Mouse (Mus musculus) heart, adult 11 months (tissue): ENCODE measurements around the gene Hnrnpul2.
"Not testable (repeated sequence)": the region's sequence is repeated elsewhere in the genome, so short reads cannot be mapped to it uniquely, and the experiment has no call there.

Experiments used
- DNase-seq: peaks from one replicate; pipeline ENCODE4 v3.0.0; 2022

Hnrnpul2 gene

DNA sequence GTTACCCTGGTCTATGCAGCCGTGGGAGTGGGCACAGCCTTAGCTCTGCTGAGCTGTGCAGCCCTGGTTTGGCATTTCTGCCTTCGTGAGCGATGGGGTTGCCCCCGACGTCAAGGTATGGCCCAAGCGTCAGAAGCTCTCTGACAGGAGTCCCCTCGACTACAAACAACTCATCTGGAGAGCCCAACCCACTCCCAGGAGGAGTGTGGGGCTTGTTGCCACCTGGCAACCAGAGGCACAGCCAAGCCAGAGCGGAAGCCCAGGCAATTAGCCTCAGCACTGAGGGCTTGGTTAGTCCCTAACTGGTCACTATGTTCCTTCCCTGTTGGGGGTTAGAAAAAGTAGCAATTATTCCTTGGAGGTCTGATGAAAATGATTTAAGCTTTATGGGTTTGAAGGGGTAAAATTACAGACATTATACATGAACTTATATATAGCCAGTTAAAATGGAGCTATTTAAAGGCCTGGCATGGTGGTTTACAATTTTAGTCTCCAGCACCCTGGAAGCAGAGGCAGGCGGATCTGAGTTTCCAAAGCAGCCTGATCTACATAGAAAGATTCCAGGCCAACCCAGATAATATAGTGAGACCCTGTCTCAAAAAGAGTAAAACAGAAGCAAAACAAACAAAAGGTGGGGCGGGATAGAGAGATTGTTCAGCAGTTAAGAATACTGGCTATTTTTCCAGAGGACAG is 32.6 kb downstream of the Hnrnpul2 start:
- DNase-seq = peak; percentile 96

- no peak for DNase-seq
These were observed 33.3 kb downstream of the Hnrnpul2 start for GRCm38 (mm10) chr19:8853117-8853516.

- no peak for DNase-seq
These were observed 37.9 kb downstream of the Hnrnpul2 start for GRCm38 (mm10) chr19:8857689-8858088.

DNA sequence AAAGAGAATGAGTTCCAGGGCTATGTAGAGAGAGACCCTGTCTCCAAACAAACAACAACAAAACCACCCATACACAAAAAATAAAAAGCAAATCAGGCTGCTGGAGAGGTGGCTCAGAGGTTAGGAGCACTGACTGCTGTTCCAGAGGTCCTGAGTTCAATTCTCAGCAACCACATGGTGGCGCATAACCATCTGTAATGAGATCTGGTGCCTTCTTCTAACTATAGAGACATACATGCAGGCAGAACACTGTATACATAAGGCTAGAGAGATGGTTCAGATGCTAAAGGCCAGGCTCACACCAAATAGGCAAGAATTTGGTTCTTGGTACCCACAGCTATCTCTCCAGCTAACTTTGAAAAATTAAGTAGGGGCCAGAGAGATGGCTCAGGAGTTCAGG is 39.2 kb downstream of the Hnrnpul2 start:
- no peak for DNase-seq

GRCm38 (mm10) chr19:8864265-8864664 is 44.5 kb downstream of the Hnrnpul2 start:
- no peak for DNase-seq

DNA sequence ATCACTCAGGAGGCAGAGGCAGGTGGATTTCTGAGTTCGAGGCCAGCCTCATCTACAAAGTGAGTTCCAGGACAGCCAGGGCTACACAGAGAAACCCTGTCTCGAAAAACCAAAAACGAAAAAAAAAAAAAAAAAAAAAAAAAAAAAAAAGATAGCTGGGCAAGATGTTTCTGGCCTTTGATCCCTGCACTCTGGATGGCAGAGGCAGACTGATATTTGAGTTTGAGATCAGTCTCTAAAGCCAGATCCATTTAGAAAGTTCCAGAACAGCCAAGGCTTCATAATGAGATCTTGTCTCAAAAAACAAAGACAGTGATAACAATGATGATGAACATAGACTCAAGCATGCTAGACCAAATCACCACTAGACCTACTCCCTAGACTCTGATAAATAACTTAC is 50.6 kb downstream of the Hnrnpul2 start:
- not testable (repeated sequence) for DNase-seq

DNA sequence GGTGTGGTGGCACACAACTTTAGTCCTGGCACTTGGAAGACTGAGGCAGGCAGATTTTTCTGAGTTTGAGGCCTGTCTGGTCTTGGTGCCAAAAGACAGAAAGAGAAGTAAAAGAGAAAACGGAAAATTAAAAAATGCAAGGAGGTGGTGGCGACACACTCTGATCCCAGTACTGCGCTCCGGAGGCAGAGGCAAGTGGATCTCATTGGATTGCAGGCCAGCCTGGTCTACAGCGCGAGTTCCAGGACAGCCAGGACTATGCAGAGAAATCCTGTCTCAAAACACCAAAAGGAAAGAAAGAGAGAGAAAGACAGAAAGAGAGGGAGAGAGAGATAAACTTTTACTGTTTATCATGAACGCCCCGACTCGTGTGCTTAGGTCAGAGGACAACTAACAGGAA is 51.0 kb downstream of the Hnrnpul2 start:
- DNase-seq = no peak

DNA sequence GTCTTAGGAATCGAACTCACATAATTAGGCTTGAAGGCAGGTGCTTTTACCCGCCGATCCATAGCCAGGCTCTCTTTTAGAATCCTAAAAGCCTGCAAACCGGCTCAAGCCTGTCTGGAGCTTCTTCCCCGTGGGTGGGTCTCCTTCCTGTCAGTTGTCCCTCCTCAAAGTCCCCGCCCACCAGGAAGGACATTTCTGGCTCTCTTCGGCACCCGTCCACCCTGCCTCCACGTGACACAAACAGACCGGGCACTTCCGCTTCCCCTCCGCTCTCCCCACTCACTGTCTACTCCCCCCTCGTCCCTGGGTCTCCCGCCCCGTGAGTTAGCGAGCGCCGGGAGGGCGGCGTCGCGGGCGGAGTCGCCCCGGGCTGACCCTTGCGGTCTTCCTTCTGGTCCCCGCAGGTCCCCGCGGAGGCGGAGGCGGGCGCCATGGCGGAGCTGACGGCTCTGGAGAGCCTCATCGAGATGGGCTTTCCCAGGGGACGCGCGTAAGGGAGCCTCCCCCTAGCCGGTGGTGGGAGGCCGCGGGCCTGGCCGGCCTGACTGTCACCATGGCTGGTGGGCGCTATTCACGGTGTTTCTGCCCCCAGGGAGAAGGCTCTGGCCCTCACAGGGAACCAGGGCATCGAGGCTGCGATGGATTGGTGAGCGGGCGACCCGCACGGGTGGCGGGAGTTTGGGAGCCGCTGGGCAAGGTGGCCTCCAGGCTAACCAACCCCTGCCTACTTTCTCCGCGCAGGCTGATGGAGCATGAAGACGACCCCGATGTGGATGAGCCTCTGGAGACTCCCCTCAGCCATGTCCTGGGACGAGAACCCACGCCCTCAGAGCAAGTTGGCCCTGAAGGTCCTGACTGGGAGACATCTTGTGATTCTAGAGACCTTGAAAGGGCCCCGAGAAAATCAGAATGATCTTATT is 51.7 kb downstream of the Hnrnpul2 start, which contains the start of gene Ubxn1:
TSS of gene Ubxn1 (plus strand) at position 230 of the 920 bp plus-strand sequence.
- DNase-seq = peak; percentile 100

DNA sequence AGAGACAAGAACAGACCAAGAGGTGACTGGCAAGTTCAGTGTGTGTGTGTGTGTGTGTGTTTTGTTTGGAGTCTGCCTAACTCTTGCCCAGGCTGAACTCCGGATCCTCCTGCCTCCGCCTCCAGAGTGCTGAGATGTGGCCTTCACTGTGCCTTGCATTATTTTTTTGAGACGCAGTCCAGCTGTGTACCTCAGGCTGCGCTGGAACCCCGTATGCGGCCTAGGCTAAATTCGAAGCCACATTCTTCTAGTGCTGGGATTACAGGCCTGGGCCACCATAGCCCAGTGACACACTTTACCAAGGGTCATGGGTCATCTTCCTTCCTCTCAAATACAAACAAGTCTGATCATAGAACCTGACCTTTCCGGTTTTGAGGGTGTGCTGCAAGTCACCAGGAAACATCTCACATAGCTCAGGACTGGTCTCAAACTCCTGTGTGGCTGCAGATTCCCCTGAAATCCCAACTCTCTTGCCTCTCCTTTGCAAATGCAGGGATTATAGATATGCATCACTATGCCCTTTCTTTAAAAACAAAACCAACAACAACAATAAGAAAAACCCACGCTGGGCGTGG is 52.5 kb downstream of the Hnrnpul2 start:
- no peak for DNase-seq

DNA sequence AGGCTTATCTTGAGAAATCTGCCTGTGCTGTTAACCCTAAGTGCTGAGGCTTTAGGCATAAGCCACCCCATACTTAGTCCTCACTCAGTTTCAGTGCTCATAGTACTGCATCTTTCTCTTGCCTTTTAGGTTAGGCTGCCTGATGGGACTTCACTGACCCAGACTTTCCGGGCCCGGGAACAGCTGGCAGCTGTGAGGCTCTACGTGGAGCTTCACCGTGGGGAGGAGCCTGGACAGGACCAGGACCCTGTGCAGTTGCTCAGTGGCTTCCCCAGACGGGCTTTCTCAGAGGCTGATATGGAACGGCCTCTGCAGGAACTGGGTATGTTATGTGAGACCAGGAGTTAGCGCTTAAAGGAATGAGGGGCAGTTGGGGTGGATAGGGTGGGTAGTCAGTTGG is 55.2 kb downstream of the Hnrnpul2 start:
- DNase-seq = peak; percentile 88

GRCm38 (mm10) chr19:8880311-8881033 is 60.7 kb downstream of the Hnrnpul2 start, which contains the start of gene Uqcc3:
TSS of gene Uqcc3 (minus strand) at chr19:8880923.
- peak; percentile 99 for DNase-seq

GRCm38 (mm10) chr19:8881034-8881392 is 61.2 kb downstream of the Hnrnpul2 start:
- DNase-seq = no peak

GRCm38 (mm10) chr19:8883616-8884015 is 63.8 kb downstream of the Hnrnpul2 start, which contains the start of the genes Lbhd1 and Gm49403:
TSS of gene Lbhd1 (plus strand) at chr19:8883732.
TSS of gene Gm49403 (plus strand) at chr19:8883930.
- DNase-seq = no peak
